Mouse (Mus musculus): ENCODE results near the gene Gkn3. TPM values are rescaled to one million over a fixed set of nuclear protein-coding genes. Genes with fewer than 3 reads are reported as not detected.
A peak's percentile ranks its signal among the peaks of the same experiment; 100 is the strongest.

Gkn3 gene
- not detected in 2 replicates for polyA plus RNA-seq (2016; fragmentation: Nextera tagmentation; extraction: Ambion mirVana)

DNA sequence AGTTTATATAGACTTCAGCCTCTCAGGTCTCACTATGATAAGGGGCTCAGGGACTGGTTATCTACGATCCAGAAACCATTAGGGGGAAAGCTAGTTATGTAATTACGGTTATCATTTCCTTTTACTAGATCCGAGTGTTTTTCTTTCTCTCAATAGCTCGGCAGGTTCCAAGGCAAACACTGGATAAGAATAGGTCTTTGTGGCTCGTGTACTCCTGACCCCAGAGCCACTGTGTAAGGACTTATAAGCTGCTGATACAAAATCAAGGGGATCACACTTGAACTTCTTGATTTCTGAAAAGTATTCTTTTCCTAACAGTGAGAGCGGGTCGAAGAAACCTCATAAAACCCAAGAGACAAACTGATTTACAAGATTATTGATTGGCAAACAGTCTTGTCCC lies at the start of gene Gkn3:
TSS of gene Gkn3 (minus strand) at position 59 of the 400 bp plus-strand sequence.
- peaks cover 32% of the 10 kb centered on the region for H3K4me1 ChIP-seq
- H3K27ac ChIP-seq (replicated peaks): no peak within 1 kb of the TSS
- H3K36me3 ChIP-seq (replicated peaks): no peaks in the 10 kb centered on the region
- no peaks in the 10 kb centered on the region for H3K9me3 ChIP-seq
- no peak within 1 kb of the TSS for H3K4me3 ChIP-seq
- WGBS: 45% methylated on average over 7 of the region's 7 CpGs
- DNase-seq (ENCODE audit: low spot score): no peak
- H3K27me3 ChIP-seq (replicated peaks; ENCODE audit: low read depth, poor library complexity, severe bottlenecking): peaks cover 38% of the 10 kb centered on the region

DNA sequence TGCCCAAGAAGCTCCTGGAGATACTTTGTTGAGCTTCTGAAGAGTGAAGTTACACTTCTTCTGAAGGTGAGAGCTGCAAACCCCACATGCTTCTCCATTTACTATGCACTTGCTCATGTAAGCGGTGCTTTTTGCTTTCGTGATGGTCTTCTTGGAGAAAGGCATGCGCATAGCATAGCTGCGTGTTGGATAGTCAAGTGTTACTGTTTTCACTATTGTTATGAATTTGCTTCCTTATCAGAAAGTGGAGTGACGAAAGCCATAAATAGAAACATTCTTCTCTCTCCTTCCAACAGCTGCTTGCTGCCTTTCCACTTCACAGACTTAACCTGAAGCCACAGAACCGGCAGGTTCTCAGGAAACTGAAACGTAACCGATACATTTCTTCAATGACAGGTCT lies 48.0 kb upstream of the Gkn3 start:
- DNase-seq (ENCODE audit: low spot score): no peak
- 91% methylated on average over 8 of the region's 8 CpGs for WGBS

DNA sequence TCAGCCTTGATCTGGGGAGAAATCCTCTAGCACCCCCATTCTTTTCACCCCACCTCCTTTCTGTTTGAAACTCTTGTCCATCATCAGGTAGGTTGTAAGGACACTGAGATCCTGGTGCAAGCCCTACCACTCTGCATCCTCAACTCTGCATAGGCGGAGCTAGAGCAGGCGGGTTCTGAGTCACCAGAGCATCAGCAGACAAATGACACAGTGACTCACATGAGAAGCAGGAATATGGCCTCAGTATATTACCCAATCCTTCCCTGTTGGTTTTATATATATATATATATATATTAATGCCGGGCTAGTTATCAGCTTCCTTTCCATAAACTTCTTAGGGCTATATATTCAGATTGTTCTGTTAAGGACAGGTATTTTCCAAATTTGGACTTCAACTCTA lies 47.1 kb upstream of the Gkn3 start:
- Histone ChIP-seq H3K9me3 (no peaks in the 10 kb centered on the region), H3K27me3 (replicated peaks; ENCODE audit: low read depth, poor library complexity, severe bottlenecking) (no peaks in the 10 kb centered on the region), H3K36me3 (replicated peaks) (no peaks in the 10 kb centered on the region), H3K4me1 (no peaks in the 10 kb centered on the region), H3K4me3 (no peak overlapping the region), H3K27ac (replicated peaks) (no peak overlapping the region)
- 88% methylated on average over 3 of the region's 3 CpGs for WGBS
- no peak for DNase-seq (ENCODE audit: low spot score)

More for the DNA sequence above, 48.0 kb upstream of the Gkn3 start:
- Histone ChIP-seq H3K4me1 (no peaks in the 10 kb centered on the region), H3K27ac (replicated peaks) (no peak overlapping the region), H3K9me3 (no peaks in the 10 kb centered on the region), H3K36me3 (replicated peaks) (no peaks in the 10 kb centered on the region), H3K4me3 (no peak overlapping the region), H3K27me3 (replicated peaks; ENCODE audit: low read depth, poor library complexity, severe bottlenecking) (no peaks in the 10 kb centered on the region)

DNA sequence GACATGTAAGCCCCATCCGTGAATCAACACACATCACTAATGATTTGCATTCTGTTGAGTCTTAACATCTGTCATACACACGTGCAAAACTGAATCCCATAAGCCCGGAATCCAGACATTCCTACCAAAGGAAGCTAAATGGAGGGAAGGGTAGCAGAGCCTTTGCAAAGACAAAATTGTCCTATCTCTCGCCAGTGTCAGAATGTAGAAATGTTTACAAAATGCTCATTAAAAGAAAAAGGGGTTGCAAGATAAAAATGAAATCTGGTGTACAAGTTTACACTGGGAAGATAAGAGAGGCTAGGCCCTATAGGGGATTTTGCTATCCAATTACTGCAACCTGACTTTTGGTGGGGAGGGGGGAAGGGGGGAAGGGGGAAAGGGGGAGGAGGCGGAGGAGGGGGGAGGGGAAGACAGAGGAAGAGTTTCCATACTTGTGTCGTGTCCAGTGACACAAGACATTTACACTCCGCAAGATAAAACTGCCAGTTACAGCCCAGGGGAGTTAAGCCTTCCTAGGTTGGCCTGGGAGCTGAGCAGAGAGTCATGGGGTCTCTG lies 39.8 kb upstream of the Gkn3 start, which contains the start of gene Bmp10:
TSS of gene Bmp10 (plus strand) at position 508 of the 558 bp plus-strand sequence.
- no peak within 1 kb of the TSS for H3K4me3 ChIP-seq
- H3K9me3 ChIP-seq: no peaks in the 10 kb centered on the region
- H3K36me3 ChIP-seq (replicated peaks): no peaks in the 10 kb centered on the region
- 71% methylated on average over 7 of the region's 7 CpGs for WGBS
- no peak within 1 kb of the TSS for H3K27ac ChIP-seq (replicated peaks)
- no peak for DNase-seq (ENCODE audit: low spot score)
- no peaks in the 10 kb centered on the region for H3K27me3 ChIP-seq (replicated peaks; ENCODE audit: low read depth, poor library complexity, severe bottlenecking)
- H3K4me1 ChIP-seq: no peaks in the 10 kb centered on the region

GRCm38 (mm10) chr6:87427616-87428015 lies 38.9 kb upstream of the Gkn3 start:
- Histone ChIP-seq H3K27ac (replicated peaks) (no peak overlapping the region), H3K27me3 (replicated peaks; ENCODE audit: low read depth, poor library complexity, severe bottlenecking) (no peaks in the 10 kb centered on the region), H3K9me3 (no peaks in the 10 kb centered on the region), H3K4me1 (no peaks in the 10 kb centered on the region), H3K36me3 (replicated peaks) (no peaks in the 10 kb centered on the region), H3K4me3 (no peak overlapping the region)
- no peak for DNase-seq (ENCODE audit: low spot score)
- 53% methylated on average over 8 of the region's 8 CpGs for WGBS

DNA sequence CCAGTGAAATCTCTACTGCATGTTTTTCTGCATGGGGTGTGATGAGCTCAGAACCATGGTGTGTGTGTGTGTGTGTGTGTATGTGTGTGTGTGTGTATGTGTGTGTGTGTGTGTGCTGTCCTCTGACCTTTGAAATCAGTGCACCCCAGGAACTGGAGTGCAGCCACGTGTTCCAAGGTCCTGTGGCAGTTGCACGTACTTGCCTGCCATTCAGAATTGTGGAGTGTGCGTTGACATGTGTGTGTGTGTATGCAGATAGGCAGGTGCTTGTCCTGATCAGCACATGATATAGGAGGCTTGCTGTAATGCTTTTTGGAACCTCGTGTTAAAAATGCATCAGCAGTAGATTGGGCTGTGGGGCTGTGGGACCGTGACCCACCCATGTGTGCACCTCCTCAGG lies 38.2 kb upstream of the Gkn3 start:
- no peaks in the 10 kb centered on the region for H3K36me3 ChIP-seq (replicated peaks)
- no peaks in the 10 kb centered on the region for H3K9me3 ChIP-seq
- no peak overlapping the region for H3K27ac ChIP-seq (replicated peaks)
- no peaks in the 10 kb centered on the region for H3K27me3 ChIP-seq (replicated peaks; ENCODE audit: low read depth, poor library complexity, severe bottlenecking)
- no peak for DNase-seq (ENCODE audit: low spot score)
- 76% methylated on average over 5 of the region's 5 CpGs for WGBS
- H3K4me3 ChIP-seq: no peak overlapping the region
- no peaks in the 10 kb centered on the region for H3K4me1 ChIP-seq

DNA sequence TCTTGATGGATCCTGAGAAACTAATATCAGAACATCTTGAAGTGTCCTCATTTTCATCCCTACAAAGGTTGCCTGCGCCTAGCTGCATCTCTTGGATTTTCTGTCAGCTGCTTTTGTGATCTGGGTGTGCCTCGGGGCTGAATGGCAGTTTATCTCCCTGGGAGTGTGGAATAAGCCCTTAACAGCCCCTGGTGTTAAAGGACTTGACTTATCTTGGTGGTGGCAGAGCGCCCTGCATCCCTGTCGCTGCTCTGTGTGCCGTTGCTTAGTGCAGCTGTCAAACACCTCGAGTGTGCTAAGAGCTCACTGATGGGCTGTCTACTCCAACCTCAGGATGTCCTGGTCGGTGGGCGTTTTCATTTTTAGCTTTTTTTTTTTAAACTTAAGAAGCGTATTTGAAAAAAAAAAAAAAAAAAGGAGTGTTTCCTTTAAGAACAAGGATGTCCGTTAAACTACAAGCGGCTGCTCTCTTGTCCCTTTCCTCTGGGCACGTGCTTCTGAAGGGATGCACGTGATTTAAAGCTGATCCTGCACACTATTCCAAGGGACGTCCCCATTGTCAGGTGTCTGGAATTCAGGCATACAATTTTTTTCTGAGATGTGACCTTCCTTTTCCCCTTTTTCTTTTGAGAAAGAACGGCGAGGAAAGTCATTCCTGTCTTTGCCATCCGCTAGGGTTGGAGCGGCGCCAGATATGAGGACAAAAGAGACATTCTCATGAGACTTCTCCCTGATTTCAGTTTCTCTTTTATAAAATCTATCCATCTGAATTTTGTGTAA lies 35.5 kb upstream of the Gkn3 start:
- no peak for DNase-seq (ENCODE audit: low spot score)
- 82% methylated on average over 19 of the region's 19 CpGs for WGBS
- H3K27me3 ChIP-seq (replicated peaks; ENCODE audit: low read depth, poor library complexity, severe bottlenecking): no peaks in the 10 kb centered on the region

DNA sequence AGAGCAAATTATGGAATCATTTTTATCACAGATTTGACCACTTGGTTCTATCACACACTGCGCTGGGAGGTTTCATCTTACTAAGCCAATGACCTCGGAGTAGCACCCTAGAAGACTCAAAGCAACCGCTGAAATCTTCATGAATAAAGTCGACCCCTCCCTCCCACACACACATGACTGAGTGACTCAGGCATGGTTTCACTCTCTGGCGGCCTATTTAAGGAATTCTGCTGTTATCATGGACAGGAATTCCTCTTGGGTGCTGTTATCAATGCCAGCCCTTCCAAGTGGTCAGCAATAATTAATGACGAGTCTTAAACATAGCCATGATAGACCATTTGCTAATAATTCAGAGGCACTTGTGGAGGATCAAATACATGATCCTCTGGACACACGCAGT lies 33.6 kb upstream of the Gkn3 start:
- DNase-seq (ENCODE audit: low spot score): no peak
- Histone ChIP-seq H3K4me3 (no peak overlapping the region), H3K27ac (replicated peaks) (no peak overlapping the region), H3K9me3 (no peaks in the 10 kb centered on the region), H3K27me3 (replicated peaks; ENCODE audit: low read depth, poor library complexity, severe bottlenecking) (no peaks in the 10 kb centered on the region), H3K4me1 (no peaks in the 10 kb centered on the region), H3K36me3 (replicated peaks) (no peaks in the 10 kb centered on the region)
- WGBS: 87% methylated on average over 7 of the region's 7 CpGs

More for the DNA sequence above, 35.5 kb upstream of the Gkn3 start:
- Histone ChIP-seq H3K4me1 (no peaks in the 10 kb centered on the region), H3K4me3 (no peak overlapping the region), H3K9me3 (no peaks in the 10 kb centered on the region), H3K36me3 (replicated peaks) (no peaks in the 10 kb centered on the region), H3K27ac (replicated peaks) (no peak overlapping the region)

DNA sequence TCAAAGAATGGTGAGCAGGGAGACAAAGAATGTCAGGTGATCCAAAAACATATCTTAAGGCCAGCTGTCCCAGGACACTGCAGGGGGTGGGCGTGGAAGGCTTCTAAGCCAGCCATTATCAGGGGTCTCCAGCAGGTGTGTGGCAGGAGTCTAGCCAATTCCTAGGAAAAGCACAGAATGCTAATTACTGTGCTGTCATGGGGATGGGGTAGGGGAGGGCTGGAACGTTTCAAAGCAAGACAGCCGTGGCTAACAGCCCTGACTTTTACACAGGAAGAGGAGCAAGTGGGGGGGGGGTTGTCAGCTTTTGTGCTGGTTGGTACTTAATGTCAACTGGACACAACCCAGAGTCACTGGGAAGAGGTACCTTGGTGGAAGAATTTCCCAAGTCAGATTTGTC lies 23.3 kb upstream of the Gkn3 start:
- Histone ChIP-seq H3K36me3 (replicated peaks) (no peaks in the 10 kb centered on the region), H3K27me3 (replicated peaks; ENCODE audit: low read depth, poor library complexity, severe bottlenecking) (no peaks in the 10 kb centered on the region), H3K4me3 (no peak overlapping the region), H3K27ac (replicated peaks) (no peak overlapping the region), H3K9me3 (no peaks in the 10 kb centered on the region), H3K4me1 (peaks cover 12% of the 10 kb centered on the region)
- WGBS: 31% methylated on average over 3 of the region's 3 CpGs
- DNase-seq (ENCODE audit: low spot score): no peak

GRCm38 (mm10) chr6:87401456-87401855 lies 12.7 kb upstream of the Gkn3 start:
- 73% methylated on average over 6 of the region's 6 CpGs for WGBS
- no peaks in the 10 kb centered on the region for H3K36me3 ChIP-seq (replicated peaks)
- no peaks in the 10 kb centered on the region for H3K27me3 ChIP-seq (replicated peaks; ENCODE audit: low read depth, poor library complexity, severe bottlenecking)
- peaks cover 13% of the 10 kb centered on the region; the same call in 1 of the 2 replicates for H3K4me1 ChIP-seq
- no peak overlapping the region for H3K4me3 ChIP-seq
- DNase-seq (ENCODE audit: low spot score): no peak
- H3K9me3 ChIP-seq: no peaks in the 10 kb centered on the region
- H3K27ac ChIP-seq (replicated peaks): no peak overlapping the region

DNA sequence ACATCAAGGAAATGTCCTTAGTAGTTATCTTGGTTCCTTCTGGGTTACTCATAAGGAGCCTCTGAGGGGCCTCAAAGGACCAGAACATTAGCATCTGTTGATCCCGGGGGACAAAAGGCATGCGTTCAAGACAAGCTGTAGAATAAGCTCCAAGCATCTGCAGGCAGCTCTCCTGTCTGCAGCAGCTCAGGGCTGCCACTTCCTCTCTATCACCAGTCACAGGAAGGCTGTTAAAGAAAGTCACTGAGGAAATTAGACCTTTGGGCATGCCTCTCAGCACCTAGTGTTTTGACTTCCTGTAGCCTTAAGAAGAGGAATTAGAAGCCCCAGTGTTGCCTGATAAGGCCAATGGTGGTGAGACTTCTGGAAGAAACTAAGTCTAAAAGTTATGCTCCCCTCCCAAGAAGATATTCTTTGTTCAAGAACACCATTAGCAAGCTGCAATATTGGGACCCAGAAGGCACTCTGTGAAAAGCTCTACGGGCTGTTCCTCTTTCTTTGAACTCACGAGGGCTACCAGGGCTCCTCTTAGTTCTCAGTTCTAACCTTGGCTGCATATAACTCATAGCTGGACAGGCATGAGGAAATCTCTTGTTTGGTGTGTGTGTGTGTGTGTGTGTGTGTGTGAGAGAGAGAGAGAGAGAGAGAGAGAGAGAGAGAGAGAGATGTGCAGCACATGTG lies 11.3 kb upstream of the Gkn3 start:
- 67% methylated on average over 4 of the region's 4 CpGs for WGBS
- peaks cover 13% of the 10 kb centered on the region; the same call in 1 of the 2 replicates for H3K4me1 ChIP-seq
- no peaks in the 10 kb centered on the region for H3K36me3 ChIP-seq (replicated peaks)
- H3K27me3 ChIP-seq (replicated peaks; ENCODE audit: low read depth, poor library complexity, severe bottlenecking): no peaks in the 10 kb centered on the region
- DNase-seq (ENCODE audit: low spot score): no peak
- no peak overlapping the region for H3K27ac ChIP-seq (replicated peaks)
- H3K4me3 ChIP-seq: no peak overlapping the region
- H3K9me3 ChIP-seq: no peaks in the 10 kb centered on the region

DNA sequence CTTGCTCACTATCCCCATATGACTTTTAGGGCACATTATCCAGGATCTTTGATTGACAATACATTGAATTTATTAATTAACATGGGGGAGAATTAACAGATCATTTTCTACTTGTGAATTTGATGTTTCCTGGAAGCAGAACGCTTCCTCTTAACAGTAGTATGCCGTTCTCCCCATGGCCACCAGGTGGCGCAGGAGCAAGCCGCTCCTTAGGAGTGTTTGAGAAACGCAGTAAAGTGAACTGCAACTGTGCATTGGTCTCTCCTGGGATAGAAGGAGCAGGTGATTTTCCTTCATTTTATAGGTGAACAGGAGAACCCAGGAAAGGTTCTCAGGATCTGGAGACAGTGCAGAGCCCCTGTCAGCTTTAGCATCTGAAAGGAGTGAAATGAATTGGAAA lies 10.4 kb upstream of the Gkn3 start:
- no peak overlapping the region for H3K4me3 ChIP-seq
- no peaks in the 10 kb centered on the region for H3K36me3 ChIP-seq (replicated peaks)
- no peak overlapping the region for H3K27ac ChIP-seq (replicated peaks)
- peak; percentile 81 for DNase-seq (ENCODE audit: low spot score)
- no peaks in the 10 kb centered on the region for H3K27me3 ChIP-seq (replicated peaks; ENCODE audit: low read depth, poor library complexity, severe bottlenecking)
- no peaks in the 10 kb centered on the region for H3K9me3 ChIP-seq
- 1% methylated on average over 5 of the region's 5 CpGs for WGBS
- peaks cover 13% of the 10 kb centered on the region; the same call in 1 of the 2 replicates for H3K4me1 ChIP-seq

DNA sequence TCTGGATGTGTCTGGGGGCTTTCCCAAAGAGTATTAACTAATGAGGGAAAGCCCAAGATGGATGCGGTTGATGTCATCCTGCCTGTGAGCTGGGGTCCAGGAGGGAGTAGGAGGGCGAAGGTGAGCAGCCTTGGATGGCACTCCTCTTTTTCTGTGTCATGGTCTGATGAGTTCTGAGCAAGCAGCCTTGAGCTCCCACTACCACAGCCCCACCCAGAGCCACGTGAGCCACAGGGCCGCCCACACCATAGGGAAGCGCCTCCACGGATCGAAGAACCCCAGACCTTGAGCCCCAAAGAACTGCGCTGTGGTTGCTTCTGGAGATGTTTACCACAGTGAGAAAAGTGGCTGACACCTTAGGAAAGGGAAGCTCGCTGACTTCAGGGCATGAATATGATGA lies 6.0 kb upstream of the Gkn3 start:
- Histone ChIP-seq H3K4me3 (no peak overlapping the region), H3K4me1 (peaks cover 12% of the 10 kb centered on the region), H3K9me3 (no peaks in the 10 kb centered on the region), H3K27ac (replicated peaks) (no peak overlapping the region), H3K27me3 (replicated peaks; ENCODE audit: low read depth, poor library complexity, severe bottlenecking) (no peaks in the 10 kb centered on the region), H3K36me3 (replicated peaks) (no peaks in the 10 kb centered on the region)
- DNase-seq (ENCODE audit: low spot score): no peak
- 89% methylated on average over 9 of the region's 9 CpGs for WGBS
